Mouse (Mus musculus): ENCODE measurements around the gene Fbxo5. TPM values are rescaled to one million over a fixed set of nuclear protein-coding genes. Genes with fewer than 3 reads are reported as not detected.

The Fbxo5 gene
- total RNA-seq (2023) = 8.5 TPM

DNA sequence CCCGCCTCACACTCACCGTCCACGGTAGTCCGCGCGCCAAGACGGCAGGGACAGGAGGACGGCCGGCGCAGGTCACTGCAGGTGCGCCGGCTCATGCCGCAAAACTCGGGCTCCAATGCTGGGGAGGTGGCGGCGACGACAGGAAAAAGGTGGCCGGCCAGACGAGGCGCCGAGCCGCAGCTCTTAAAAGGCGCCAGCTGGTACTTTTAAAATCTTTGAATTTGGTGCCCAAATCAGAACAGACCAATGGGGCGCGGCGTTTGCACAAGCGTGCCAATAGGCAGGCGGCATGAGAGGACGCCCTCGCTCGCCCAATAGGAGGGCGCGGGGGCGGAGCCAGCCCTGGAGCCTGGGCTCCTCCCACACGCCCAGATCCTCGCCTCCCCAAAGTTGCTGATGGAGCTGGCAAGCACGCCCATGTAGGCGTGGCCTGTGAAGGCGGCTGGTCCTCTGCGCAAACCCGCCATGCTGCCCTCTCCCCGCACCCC lies at the start of gene Fbxo5:
Fbxo5 (minus strand) TSS at position 358 of the 488 bp plus-strand sequence.

GRCm38 (mm10) chr10:5823740-5824491 lies 18.5 kb upstream of the Fbxo5 start, which contains the start of gene Mtrf1l:
Mtrf1l (minus strand) TSS chr10:5823910.

Other genes with a start within 250 kb of the Fbxo5 start
- not detected for gene Myct1, start 211.8 kb downstream of the Fbxo5 start, total RNA-seq (2023)
- not detected for gene Vip, start 166.4 kb downstream of the Fbxo5 start, total RNA-seq (2023)
- gene Mtrf1l, start 18.3 kb upstream of the Fbxo5 start, total RNA-seq (2023) = 18.7 TPM
- not detected for gene Rgs17, start 116.8 kb upstream of the Fbxo5 start, total RNA-seq (2023)

All from CD4-positive naive resting alpha-beta T cell, adult 76 days (primary cell).